Mouse (Mus musculus): ENCODE results near the gene Rchy1.
"Not testable (repeated sequence)": the region's sequence is repeated elsewhere in the genome, so short reads cannot be mapped to it uniquely, and the experiment has no call there.

- not testable (repeated sequence) for TF ChIP-seq ZC3H11A (IDR thresholded peaks at IDR 0.05; ENCODE audit: low read depth, low read length); CTCF (IDR thresholded peaks at IDR 0.05 in 2 of 3, conservative IDR thresholded peaks at IDR 0.05 in 1 of 3; ENCODE audit: control insufficient read depth in 1 of 3, insufficient read depth in 1 of 3, low read depth in 2 of 3, low read length in 3 of 3, poor library complexity in 1 of 3, severe bottlenecking in 1 of 3); EP300 (IDR thresholded peaks at IDR 0.05; ENCODE audit: low read depth in 1 of 2, low read length in 2 of 2); CHD2 (IDR thresholded peaks at IDR 0.05; ENCODE audit: low read length); KAT2A (conservative IDR thresholded peaks at IDR 0.05; ENCODE audit: low read depth, low read length); GABPA (IDR thresholded peaks at IDR 0.05; ENCODE audit: low read depth, low read length); MAX (IDR thresholded peaks at IDR 0.05; ENCODE audit: low read length); POLR2A (IDR thresholded peaks at IDR 0.05; ENCODE audit: control insufficient read depth in 1 of 2, insufficient read depth in 1 of 2, low read depth in 1 of 2, low read length in 2 of 2, poor library complexity in 1 of 2)
These were observed 17.3 kb downstream of the Rchy1 start for GRCm38 (mm10) chr5:91945609-91946008.

Measured in MEL (cell line).